Mouse (Mus musculus) adipocyte (in vitro differentiated cells): Measurements from ENCODE around the gene Trim29.

Experiments used
- DNase-seq: peaks from one replicate; pipeline ENCODE4 v3.0.0-alpha.2; 2016; ENCODE audit warnings: low spot score

Gene Trim29

DNA sequence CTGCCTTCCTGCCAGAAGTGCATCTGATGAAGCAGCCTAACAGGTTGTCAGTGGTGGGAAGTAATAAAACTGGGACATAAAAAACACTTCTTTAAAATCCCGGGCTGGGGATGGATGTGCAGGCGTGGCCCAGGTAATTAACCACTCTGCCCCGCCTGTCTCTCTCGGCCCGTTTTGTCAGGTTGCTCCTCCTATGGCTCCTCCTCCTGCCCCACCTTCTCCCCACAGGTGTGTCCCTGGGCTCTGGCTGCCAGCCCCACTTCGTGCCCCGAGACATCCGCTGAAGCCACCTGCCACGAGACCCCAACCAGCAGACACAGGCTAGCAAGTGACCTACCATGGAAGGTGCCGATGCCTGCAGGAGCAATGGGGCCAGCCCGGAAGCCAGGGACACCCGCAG is at the start of gene Trim29:
Gene Trim29 (plus strand): TSS at position 311 of the 400 bp plus-strand sequence.
- DNase-seq = no peak

DNA sequence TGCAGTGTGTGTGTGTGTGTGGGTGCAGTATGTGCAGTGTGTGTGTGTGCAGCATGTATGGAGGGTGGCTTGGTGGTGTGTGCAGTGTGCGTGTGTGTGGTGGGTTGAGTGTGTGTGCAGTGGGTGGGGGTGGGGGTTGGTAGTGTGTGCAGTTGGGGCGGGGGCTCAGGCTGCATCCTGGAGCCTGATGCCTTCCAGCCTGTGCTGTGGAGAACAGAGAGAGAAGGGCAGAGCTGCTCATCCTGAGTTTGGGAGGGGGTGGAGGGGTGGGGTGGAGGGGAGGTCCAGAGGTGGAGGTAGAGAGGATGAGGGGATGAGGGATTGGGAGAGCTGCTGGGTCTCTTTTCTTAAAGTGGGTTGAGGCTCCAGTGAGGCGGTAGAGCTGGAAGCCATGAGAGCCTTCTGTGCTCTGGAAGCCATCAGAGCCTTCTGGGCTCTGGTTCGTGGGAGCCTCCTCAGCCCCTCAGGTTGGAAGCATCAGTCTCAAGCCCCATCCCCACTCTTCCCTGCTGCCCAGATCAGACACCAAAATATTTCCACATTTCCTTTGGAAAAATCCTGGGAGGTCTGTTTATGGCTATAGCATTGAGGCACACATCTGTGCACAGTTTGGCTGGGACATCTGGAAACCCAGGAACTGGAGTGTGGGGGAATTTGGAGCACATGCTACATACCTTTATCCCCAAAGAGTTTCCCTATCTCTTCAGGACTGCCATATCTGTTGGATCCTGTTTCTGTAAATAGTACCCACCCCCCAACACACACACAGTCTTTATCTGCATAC is 49.3 kb upstream of the Trim29 start:
- peak; percentile 14 for DNase-seq

DNA sequence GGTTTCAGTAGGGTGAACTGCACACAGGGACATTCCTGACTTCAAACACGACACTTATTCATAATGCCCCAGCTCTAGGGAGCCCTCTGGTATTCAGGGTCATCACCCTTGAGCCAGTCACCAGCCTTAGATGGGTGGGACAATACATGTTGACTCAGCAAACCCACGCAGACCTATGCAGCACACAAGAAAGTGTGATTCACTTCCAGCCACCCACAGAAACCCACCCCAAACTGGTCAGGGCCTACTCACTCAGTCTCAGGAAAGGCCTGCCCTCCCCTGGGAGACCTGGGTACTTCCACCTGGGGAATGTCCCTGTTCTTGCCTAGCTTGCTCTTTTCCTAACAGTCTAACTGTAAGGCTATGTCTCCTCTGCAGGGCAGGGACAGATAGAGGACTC is 48.7 kb upstream of the Trim29 start:
- DNase-seq = peak; percentile 14

DNA sequence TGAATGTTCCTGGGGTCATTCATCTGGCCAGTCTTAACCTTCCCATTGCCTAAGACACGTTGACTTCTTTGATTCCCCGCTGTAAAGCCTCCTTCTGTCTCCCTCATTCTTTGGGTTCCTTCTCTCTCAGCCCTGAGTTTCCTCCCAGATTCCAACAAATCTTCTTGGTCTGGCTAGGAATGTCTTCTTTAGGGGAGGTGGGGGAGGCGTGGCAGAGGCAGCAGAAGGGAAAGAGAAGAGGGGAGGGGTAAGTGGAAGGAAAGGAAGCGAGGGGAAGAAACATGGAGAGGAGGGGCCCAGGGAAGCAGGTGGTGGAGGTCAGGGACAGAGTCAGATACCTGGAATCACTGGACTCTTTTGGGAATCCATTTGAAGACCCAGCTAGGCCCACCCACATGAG is 48.3 kb upstream of the Trim29 start:
- DNase-seq = no peak

DNA sequence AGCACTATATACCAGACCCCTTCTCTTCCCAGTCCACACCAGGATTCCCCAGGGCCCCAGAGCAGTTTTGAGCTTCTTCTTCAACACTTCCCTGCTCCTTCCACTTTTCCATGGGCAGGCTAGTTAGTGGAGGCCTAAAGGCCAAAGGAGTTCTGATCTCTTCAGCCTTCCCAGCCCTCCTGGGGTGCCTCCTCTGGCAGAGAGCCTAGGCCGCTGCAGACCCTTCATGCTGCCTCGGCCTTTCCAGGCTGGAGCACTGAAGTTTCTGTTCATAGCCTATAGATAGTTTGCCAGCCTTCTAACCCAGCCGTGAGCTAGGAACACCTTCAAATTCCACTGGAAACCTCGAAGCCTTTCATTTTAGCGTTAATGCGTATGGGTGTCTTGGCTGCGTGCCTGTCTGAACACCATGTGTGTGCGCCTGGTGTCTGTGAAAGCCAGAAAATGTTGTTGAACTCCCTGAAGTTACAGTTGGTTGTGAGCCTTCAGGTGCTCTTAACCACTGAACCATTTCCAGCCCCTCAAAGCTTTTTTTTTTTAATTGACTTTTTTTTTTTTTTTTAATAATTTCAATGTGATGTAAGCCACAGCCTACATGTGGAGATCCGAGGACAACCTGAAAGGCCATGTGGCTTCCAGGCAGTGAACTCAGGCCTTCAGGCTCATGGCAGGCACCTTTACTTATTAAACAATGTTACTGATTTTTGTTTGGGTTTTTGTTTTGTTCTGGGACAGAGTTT is 47.7 kb upstream of the Trim29 start:
- DNase-seq = no peak

DNA sequence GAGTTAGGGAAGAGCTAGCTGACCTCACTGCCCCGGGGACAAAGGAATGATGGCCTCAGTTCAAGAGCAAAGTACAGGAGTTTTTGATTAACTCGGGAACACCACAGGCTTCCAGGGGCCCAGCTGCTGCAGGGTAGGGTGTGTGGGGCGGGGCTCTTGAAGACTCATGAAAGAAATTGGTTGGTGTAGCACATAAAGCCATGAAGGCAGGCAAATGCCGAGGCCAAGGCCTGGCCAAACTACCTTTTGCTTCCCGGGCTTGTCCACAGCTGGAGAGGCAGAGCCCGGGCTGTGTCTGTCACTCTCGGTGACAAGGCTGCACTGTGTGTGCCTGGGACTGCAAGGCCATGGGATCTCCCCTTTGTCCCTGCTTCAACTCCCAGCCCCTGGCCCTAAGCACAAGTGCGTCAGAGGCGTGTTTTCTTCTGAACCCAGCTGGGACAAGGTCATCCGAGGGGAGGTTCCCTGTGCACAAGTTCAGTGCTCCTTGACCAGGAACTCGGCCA is 46.6 kb upstream of the Trim29 start:
- DNase-seq = peak; percentile 42

DNA sequence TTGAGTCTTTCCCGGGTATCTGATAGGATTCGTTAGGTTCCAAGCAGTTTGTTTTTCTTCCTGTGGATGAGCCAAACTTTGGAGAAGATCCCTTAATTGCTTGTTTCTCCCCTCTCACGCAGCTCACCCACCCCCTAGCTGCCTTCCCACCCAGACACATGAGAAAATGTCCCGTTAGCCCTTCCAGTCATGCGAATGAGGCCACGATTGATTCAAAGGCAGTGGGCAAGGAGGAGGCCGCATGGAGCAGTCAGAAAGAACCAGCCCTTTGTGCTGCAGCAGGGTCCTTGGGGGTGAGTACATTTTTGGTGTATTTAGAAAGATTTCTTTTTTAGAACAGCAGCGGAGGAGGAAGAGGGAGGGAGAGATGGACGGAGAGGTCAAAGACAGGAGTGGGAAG is 45.5 kb upstream of the Trim29 start:
- DNase-seq = no peak

DNA sequence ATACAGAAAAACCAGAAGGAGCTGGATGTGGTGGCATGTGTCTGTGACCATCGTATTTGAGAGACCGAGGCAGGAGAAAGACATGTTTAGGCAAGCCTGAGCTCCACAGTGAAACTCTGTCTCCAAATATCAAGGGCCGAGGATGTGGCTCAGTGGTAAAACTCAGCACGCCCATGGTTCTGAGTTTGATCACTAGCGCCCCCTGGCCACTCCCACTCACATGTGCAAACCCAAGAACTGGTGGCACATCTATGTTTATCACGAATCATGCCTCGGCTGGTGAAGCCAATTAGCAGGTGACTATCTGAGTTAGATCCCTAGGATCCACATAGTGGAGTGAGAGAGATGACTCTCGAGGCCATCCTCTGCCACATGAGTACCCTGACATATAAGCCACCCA is 43.3 kb upstream of the Trim29 start:
- peak; percentile 23 for DNase-seq

DNA sequence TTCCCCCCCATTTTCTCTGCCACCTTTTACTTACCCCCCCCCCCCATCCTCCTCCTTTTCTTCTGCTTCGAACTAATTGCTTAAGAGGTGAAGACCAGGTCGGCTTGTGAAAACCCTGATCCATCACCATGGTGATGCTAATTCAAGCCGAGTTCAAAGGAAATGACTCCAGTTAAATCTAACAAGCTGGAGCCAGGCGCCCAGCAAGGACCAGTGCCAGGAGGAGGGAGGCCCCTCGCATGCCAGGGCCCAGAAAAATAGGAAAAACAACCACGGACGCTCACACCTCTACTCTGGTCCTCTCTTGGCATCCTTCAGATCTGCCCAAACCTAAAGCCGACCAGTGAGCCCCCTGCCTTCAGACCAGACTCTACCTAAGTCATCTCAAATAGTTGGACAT is 41.5 kb upstream of the Trim29 start:
- no peak for DNase-seq

DNA sequence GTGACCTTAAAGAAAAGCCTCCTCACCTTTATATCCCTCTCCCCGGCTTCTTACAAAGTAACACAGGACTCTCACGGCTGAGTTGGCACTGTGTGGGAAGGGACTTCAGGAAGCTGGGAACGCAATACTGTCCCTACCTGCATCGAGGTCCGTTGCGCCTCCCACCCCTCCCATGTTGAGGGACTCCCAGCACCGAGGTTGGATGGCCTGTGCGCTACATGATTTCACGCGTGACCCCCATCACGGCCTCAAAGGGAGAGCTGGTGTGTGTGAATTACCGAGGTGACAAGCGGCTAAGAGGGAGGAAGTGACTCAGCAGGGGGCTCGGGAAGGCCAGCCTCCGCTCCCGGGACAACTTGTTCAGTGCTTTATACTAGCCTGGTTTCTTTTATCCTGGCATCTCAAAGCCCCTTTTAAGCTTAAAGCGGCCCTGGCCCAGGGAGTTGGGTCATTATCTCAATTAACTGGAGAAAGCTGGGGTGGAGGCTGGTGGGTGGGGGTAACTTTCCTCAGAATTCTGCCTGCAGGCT is 39.9 kb upstream of the Trim29 start:
- DNase-seq = no peak

DNA sequence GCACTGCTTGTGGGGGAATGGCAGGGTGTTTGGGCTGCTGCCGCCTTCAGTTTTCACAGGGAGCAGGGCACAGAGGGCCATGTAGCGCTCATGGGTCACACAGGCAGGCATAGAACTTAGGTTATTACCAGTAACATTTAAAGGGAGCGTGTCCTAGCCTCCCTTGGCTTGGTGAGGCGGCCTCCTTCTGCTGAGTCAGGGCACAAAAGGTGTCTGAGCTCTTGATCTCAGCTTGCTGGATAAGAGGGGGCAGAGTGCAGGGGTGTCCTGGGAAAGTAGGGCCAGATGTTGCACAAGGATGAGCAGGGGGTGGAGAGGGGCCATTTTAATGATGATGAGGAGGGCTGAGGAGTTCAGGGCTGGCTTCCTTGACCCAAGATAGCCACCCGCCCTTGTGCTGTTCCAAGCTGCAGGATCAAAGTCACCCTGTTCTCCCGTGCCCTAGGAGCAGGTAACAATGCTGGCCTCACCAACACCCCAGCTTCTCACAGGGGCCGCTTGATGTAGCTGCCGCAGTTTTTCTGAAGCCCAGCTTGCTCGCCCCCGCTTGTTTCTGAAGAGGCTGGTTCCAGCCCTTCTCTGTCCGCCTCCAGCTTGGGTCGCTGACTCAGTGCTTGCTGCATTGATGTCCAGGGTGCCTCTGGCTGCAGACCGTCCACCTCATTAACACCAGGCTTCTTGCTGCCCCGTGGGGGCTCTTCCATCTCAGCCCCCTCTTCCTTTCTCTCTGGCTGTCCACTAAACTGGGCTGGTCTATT is 38.7 kb upstream of the Trim29 start:
- no peak for DNase-seq

DNA sequence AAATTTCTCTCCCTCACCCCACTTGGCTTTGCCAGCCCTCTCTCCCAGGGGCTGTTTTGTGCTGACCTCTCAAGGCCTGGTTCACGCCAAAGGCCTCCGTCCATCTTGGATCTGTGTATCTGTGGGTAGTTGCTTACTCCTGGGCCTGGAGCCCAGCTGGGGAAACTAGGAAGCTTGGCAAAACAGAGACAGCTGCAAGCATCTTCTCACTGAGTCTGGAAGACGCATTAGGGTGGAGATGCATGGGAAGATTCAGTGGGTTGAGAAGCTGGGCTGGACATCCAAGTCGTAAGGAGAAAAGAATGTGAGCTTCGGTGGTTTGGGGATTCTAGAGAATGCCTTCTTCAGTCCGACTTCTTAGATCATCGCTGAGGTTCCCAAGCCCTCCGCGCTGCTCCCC is 36.9 kb upstream of the Trim29 start:
- no peak for DNase-seq

DNA sequence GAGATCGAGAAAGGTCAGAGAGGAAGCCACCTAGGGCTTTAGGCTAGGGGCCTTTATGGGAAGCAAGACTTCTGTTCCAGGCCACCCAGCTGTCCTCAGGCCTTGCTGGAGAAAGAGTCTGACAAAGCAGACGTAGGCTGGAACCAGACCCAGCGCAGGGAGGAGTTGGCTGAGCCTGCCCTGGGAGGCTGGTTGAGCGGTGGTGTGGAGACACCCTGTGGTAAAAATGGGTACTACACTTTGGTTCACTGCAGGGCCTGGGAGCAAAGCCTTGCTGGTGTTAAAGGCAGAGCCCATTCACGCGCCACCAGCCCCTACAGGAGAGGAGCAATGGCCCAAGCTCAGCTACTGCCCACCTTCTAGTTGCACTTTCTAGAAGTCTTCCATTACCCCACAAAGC is 26.4 kb upstream of the Trim29 start:
- DNase-seq = peak; percentile 90

DNA sequence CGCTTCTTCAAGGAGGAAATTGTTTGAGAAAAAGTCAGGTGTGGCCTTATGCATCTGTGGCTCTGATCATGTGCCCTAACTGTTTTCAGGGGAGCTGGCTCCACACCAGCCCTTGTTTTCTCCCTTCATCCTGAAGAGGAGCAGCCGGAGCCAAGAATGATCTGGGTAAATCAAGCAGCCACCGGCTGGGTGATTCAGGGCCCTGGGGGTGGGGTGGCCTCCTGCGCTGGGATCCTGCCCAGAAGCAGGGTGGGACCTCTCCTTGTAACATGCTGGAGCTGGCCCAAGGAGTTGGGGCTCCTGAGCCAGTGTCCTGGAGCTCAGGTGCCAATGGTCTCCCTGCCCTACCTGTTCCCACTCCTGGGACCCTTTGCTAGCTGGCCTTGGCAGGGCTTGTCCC is 25.4 kb upstream of the Trim29 start:
- no peak for DNase-seq

DNA sequence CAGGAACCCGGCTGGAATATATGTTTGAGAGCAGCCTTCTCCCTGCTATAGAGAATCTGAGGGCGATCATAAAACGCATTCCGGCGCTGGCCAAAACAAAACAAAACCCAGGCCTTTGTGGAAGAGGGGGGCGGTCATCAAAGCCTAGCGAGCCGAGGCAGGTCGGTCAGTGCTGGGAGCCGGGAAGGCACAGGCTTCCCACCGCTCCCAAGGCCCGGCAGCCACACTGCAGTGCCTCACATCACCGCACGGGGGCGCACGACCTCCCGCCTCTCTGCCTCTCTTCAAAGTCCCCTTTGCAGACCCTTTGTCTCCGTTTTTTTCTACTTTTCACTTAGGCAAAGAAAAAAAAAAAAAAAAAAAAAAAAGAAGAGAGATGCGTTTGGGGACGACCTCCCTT is 23.8 kb upstream of the Trim29 start:
- no peak for DNase-seq

DNA sequence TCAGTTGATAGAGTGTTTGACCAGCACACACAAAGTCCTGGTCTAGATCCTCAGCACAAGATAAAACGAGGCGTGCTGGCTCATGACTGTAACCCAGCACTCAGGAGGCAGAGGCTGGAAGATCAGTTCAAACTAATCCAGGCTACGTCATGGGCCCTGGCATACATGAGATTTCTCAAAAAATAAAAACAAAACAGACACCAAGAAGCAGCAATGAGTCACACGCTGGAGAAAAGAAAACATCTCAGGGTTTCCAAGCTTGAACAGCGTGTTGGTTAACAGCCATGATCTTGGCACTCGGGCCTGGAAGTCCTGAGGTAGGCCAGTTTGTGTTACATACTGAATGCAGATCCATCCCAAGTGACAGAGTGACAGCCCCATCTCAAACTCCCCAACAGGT is 17.6 kb upstream of the Trim29 start:
- DNase-seq = peak; percentile 75

DNA sequence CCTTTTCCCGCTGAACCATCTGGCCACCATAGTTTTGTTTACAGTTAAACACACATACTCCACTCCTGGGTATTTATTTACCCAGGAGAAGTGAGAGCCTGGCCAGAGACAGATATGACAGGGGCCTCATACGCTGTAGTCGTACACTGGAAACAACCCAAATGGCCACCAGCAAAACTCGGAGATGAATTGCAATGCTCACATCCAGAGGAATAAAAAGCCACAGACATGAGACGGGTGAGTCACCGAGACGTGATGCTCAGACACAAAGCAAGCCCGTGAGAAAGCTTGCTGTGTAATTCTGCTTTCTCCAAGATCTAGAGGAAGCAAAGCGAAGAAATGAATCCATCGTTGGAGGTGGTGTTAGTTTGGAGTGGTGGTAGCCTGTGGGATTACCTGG is 10.3 kb upstream of the Trim29 start:
- no peak for DNase-seq

DNA sequence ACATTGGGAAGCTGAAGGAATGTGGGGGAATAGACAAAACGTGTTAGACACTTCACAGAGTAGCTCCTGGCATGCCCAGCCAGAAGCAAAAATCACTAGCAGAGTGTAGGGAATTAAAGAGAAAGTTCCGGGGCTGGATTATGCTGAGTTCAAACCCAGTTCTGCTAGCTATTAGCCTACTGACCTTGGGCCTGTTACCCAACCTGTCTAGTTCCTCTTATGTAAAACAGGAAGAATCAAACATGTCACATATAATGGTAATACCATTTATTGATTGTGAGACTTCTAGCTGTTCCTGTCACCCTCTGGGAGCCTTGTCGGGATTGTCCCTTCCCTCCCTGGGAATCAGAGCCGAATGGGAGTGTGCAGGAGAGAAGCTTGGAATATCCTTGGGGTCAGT is 7.7 kb upstream of the Trim29 start:
- no peak for DNase-seq

DNA sequence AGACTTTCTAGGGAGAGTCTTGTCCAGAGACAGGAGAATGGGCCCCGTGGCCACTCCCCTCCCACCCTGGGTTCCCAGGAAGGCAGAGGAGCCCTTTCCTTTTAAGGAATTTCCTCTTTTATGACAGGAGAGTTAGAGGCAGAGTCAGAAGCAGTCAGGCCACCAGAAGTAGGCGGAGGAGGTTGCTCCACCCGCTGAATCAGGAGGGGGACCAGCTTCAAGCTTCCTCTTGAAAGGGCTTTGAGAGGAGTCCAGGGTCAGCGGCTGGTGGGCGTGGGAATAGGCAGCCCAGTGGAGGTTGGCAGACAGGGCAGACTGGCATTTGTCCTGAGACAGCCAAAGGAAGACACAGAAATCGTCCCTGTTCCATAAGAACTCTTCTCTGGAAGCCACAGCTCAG is 4.8 kb upstream of the Trim29 start:
- DNase-seq = no peak

DNA sequence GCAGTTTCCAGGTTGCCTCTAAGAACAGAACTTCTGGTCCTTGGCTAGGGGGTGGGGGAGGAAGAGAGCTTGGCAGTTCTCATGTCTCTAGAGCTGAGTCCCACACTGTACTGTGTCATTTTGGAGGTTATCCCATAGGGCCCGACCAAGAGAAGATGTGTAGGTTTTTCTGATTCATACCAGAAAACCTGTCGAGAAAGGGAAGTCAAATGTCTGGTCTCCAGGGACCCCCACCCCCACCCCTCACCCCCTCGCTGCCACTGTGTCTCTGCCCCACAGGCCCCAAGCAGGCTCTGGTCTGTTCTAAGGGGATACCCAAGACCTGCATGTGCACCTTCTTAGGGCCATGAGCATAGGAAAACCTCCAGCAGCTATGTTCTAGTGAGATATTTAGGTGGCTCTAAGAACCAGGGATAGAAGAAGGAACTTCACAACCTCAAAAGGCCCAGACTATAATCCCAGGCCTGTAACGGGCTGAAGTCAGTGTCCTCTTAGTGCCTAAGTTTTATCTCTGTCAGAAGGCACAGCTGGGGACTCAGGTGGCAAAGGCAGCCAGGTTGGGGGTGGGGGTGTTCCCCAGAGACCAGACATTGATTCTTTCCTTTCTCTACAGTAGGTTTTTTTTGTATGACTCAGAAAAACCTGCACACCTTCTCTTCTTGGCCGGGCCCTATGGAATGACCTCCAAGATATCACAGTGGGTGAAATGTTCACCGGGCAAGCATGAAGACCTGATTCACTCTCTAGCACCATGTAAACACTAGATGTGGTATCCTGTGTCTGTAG is 1.4 kb upstream of the Trim29 start:
- no peak for DNase-seq

DNA sequence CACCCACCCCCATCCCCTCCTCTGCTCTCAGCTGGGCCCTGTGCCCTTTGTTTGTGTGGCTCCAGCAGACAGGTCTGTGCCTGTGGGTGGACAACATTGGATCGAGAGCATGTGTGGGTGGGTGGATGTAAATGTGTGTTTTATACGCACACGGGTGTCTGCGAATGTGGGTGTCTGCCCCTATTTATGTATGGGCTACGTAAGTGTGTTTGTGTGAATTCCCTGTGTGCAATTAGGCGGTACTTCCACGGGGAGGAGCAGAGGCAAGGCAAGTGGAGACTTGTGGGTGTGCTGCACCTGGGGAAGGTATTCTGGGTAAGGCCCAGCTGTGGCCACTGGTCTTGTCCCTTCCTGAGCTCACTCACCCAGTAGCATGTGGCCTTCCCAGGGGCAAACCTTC is 1.5 kb downstream of the Trim29 start:
- DNase-seq = no peak

DNA sequence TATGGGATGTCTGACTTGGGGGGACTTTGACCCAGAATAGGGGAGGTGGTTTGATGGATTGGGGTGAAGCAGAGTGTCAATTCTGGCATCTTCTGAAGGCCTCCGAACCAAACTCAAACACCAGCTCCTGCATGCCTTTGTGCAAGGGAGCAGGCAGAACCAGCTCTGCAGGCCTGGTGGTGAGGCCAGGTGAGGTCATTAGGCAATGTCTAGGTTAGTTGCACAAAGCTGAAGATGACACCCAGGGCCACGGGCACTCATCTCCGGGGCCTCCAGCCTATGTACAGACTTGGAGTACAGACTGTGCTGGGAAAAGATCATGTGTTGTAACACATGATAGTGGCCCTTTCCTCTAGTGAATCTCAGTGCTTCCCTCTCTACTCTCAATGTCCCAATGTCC is 3.2 kb downstream of the Trim29 start:
- DNase-seq = no peak
